8 mouse cellular contexts compared by ENCODE assay signal in the genomic region with DNA sequence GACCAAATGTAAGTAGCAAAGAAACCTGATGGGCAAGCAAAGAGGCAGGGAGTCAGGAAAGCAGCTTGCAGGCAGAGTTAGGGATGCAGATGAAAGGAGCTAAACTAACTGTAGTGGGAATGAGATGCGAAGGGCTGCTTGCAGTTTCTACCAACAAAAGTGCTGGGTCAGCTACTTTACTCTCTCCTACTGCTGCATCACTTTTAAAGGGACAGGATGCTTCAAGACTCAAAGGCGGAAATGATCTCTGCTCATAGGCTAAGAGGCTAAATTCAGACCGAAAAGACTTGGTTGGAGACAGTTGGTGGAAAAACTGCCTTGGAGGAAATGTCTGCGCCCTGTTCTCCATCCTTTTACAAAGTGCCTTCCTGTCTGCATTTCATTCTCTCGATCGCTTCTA. TPM values are rescaled to one million over a fixed set of nuclear protein-coding genes. Genes with fewer than 3 reads are reported as not detected.
DNase-seq lines count a peak whose midpoint lies in the region; ATAC-seq lines count a peak whose summit lies in the region.

No protein-coding gene starts in this region.

- no peak for ATAC-seq in lung, embryonic 15.5 days (ENCODE audit: borderline replicate concordance, extremely low read depth, low FRiP score, low TSS enrichment)
- no peak for ATAC-seq in forebrain, embryonic 14.5 days
- ATAC-seq in limb, embryonic 12.5 days (ENCODE audit: insufficient number of reproducible peaks, insufficient read depth, low FRiP score, low TSS enrichment, low read depth), result no peak
- ATAC-seq in stomach, embryonic 14.5 days (ENCODE audit: insufficient number of reproducible peaks, insufficient read depth, low FRiP score, low read depth), result no peak
- no peak for ATAC-seq in cerebellum, adult (ENCODE audit: insufficient number of reproducible peaks, low FRiP score, low TSS enrichment)

- H3K27ac ChIP-seq in lung, embryonic 15.5 days, result no peak overlapping the region
- H3K27ac ChIP-seq in forebrain, embryonic 14.5 days (ENCODE audit: low read depth, low read length), result no peak overlapping the region
- H3K27ac ChIP-seq in limb, embryonic 12.5 days, result no peak overlapping the region
- H3K27ac ChIP-seq in stomach, embryonic 14.5 days (ENCODE audit: low read length), result no peak overlapping the region

- no peaks in the 10 kb centered on the region for H3K36me3 ChIP-seq in lung, embryonic 15.5 days
- no peaks in the 10 kb centered on the region for H3K36me3 ChIP-seq in forebrain, embryonic 14.5 days (ENCODE audit: control insufficient read depth, insufficient read depth, low read length)
- H3K36me3 ChIP-seq in limb, embryonic 12.5 days, result no peaks in the 10 kb centered on the region
- no peaks in the 10 kb centered on the region for H3K36me3 ChIP-seq in stomach, embryonic 14.5 days (ENCODE audit: control insufficient read depth, insufficient read depth, low read length)

- H3K4me2 ChIP-seq in lung, embryonic 15.5 days, result peak overlapping the region; percentile 97
- peak overlapping the region; percentile 95 for H3K4me2 ChIP-seq in forebrain, embryonic 14.5 days (ENCODE audit: low read length)
- H3K4me2 ChIP-seq in limb, embryonic 12.5 days, result peak overlapping the region; percentile 95
- peak overlapping the region; percentile 89 for H3K4me2 ChIP-seq in stomach, embryonic 14.5 days (replicated peaks; ENCODE audit: low read depth, low read length)

- H3K9me3 ChIP-seq in lung, embryonic 15.5 days, result no peaks in the 10 kb centered on the region
- H3K9me3 ChIP-seq in forebrain, embryonic 14.5 days (replicated peaks; ENCODE audit: control insufficient read depth, low read length), result no peaks in the 10 kb centered on the region
- no peaks in the 10 kb centered on the region for H3K9me3 ChIP-seq in limb, embryonic 12.5 days
- no peaks in the 10 kb centered on the region for H3K9me3 ChIP-seq in stomach, embryonic 14.5 days (ENCODE audit: control insufficient read depth, low read depth, low read length)

- H3K27me3 ChIP-seq in lung, embryonic 15.5 days, result peaks cover 70% of the 10 kb centered on the region
- H3K27me3 ChIP-seq in forebrain, embryonic 14.5 days (replicated peaks; ENCODE audit: control insufficient read depth, insufficient read depth, low read length), result peaks cover 46% of the 10 kb centered on the region
- H3K27me3 ChIP-seq in limb, embryonic 12.5 days, result peaks cover 61% of the 10 kb centered on the region
- H3K27me3 ChIP-seq in stomach, embryonic 14.5 days (ENCODE audit: control insufficient read depth, insufficient read depth, low read length), result peaks cover 17% of the 10 kb centered on the region

- peak overlapping the region; percentile 56 for H3K4me3 ChIP-seq in lung, embryonic 15.5 days
- H3K4me3 ChIP-seq in forebrain, embryonic 14.5 days (ENCODE audit: low read depth, low read length), result peak overlapping the region; percentile 56
- H3K4me3 ChIP-seq in limb, embryonic 12.5 days (replicated peaks), result peak overlapping the region; percentile 58
- peak overlapping the region; percentile 41; the same call in 1 of the 2 replicates for H3K4me3 ChIP-seq in stomach, embryonic 14.5 days (ENCODE audit: low read depth, low read length)

- peaks cover 36% of the 10 kb centered on the region for H3K4me1 ChIP-seq in lung, embryonic 15.5 days
- H3K4me1 ChIP-seq in forebrain, embryonic 14.5 days (ENCODE audit: control insufficient read depth, insufficient read depth, low read length), result peaks cover 6% of the 10 kb centered on the region; the same call in 1 of the 2 replicates
- H3K4me1 ChIP-seq in limb, embryonic 12.5 days (replicated peaks), result peaks cover 33% of the 10 kb centered on the region
- 0 out of 2 replicates have a peak, but pooled peaks cover 6% of the 10 kb centered on the region for H3K4me1 ChIP-seq in stomach, embryonic 14.5 days (ENCODE audit: control insufficient read depth, insufficient read depth, low read length)

- DNase-seq in lung, postnatal 10 days, result no peak
- DNase-seq in forebrain, embryonic 14.5 days (ENCODE audit: low spot score), result peak; percentile 44
- DNase-seq in thymus, adult 18-20 months, result no peak
- DNase-seq in urinary bladder, adult 2 months (ENCODE audit: low spot score), result no peak

- WGBS in lung, embryonic 15.5 days, result 2% methylated on average over 6 of the region's 6 CpGs
- WGBS in forebrain, embryonic 14.5 days, result 7% methylated on average over 6 of the region's 6 CpGs
- 1% methylated on average over 6 of the region's 6 CpGs for WGBS in limb, embryonic 12.5 days
- 6% methylated on average over 6 of the region's 6 CpGs for WGBS in stomach, embryonic 14.5 days

- H3K9ac ChIP-seq in lung, embryonic 15.5 days, result no peak overlapping the region; the same call in 1 of the 2 replicates
- H3K9ac ChIP-seq in forebrain, embryonic 14.5 days (ENCODE audit: low read length), result no peak overlapping the region
- no peak overlapping the region for H3K9ac ChIP-seq in limb, embryonic 12.5 days (replicated peaks)
- H3K9ac ChIP-seq in stomach, embryonic 14.5 days (replicated peaks; ENCODE audit: low read depth, low read length), result no peak overlapping the region

RNA-seq across cellular contexts. Expression of a gene that starts 0.4 kb away (rescaled TPM):
- polyA plus RNA-seq in lung, embryonic 15.5 days (2015; fragmentation: Nextera tagmentation; extraction: Ambion mirVana), result 8.2 and 8.7 TPM in 2 replicates
- polyA plus RNA-seq in forebrain, embryonic 14.5 days (2014; fragmentation: Nextera tagmentation; extraction: Ambion mirVana), result 6.5 and 9.8 TPM in 2 replicates
- polyA plus RNA-seq in limb, embryonic 12.5 days (2016; fragmentation: Nextera tagmentation; extraction: Ambion mirVana), result 12.4 and 14.7 TPM in 2 replicates
- polyA plus RNA-seq in stomach, embryonic 14.5 days (2014; fragmentation: Nextera tagmentation; extraction: Ambion mirVana), result 12.6 and 13.3 TPM in 2 replicates
- polyA plus RNA-seq in urinary bladder, adult 2 months (2012; rRNA removed), result 6.2 and 8.7 TPM in 2 replicates
